Mouse (Mus musculus) kidney, postnatal 36 days (tissue): ENCODE data around the gene Mrpl9.

Experiments
- DNase-seq, 2 experiments: peaks; one replicate each; pipeline ENCODE4 v3.0.0; 2021 to 2022; ENCODE audit warnings: mixed read lengths in 2 of 2

Mrpl9 gene

GRCm38 (mm10) chr3:94442951-94443596 is at the start of gene Mrpl9:
Mrpl9 (plus strand) TSS chr3:94443318.
- DNase-seq: peak; percentile 95 to 97

GRCm38 (mm10) chr3:94396336-94396735 is 46.8 kb upstream of the Mrpl9 start:
- no peak for DNase-seq

- no peak for DNase-seq
Measured at GRCm38 (mm10) chr3:94396851-94397250, 46.3 kb upstream of the Mrpl9 start.

GRCm38 (mm10) chr3:94398217-94398616 is 44.9 kb upstream of the Mrpl9 start, which contains the start of gene Lingo4:
Lingo4 (plus strand) TSS chr3:94398517.
- DNase-seq: no peak

- peak in 1 of 2 experiments; percentile 59 for DNase-seq
Measured at GRCm38 (mm10) chr3:94398943-94399481, 44.1 kb upstream of the Mrpl9 start.

- DNase-seq: no peak
Measured at GRCm38 (mm10) chr3:94399663-94400310, 43.3 kb upstream of the Mrpl9 start.

- no peak for DNase-seq
Measured at GRCm38 (mm10) chr3:94402451-94402850, 40.7 kb upstream of the Mrpl9 start.

- no peak for DNase-seq
Measured at GRCm38 (mm10) chr3:94404366-94405054, 38.6 kb upstream of the Mrpl9 start.

GRCm38 (mm10) chr3:94405561-94405960 is 37.6 kb upstream of the Mrpl9 start:
- peak in 1 of 2 experiments; percentile 27 for DNase-seq

GRCm38 (mm10) chr3:94412530-94412929 is 30.6 kb upstream of the Mrpl9 start:
- peak in 1 of 2 experiments; percentile 39 for DNase-seq

- peak; percentile 94 to 97 for DNase-seq
Measured at GRCm38 (mm10) chr3:94413031-94413679, 30.0 kb upstream of the Mrpl9 start, which contains the start of gene Tdrkh. Tdrkh (plus strand) TSS chr3:94413273.

- DNase-seq: no peak
Measured at GRCm38 (mm10) chr3:94430980-94431379, 12.1 kb upstream of the Mrpl9 start.

GRCm38 (mm10) chr3:94434305-94434704 is 8.8 kb upstream of the Mrpl9 start:
- DNase-seq: peak in 1 of 2 experiments; percentile 20

- DNase-seq: no peak
Measured at GRCm38 (mm10) chr3:94436420-94436819, 6.7 kb upstream of the Mrpl9 start.

GRCm38 (mm10) chr3:94441182-94441581 is 1.9 kb upstream of the Mrpl9 start:
- DNase-seq: peak; percentile 16 to 42

GRCm38 (mm10) chr3:94443597-94443964 is 463 bp downstream of the Mrpl9 start, which contains the start of gene Oaz3:
Oaz3 (minus strand) TSS chr3:94443915.
- DNase-seq: no peak

GRCm38 (mm10) chr3:94449377-94449776 is 6.3 kb downstream of the Mrpl9 start:
- DNase-seq: no peak

GRCm38 (mm10) chr3:94456529-94457000 is 13.4 kb downstream of the Mrpl9 start:
- peak; percentile 83 to 89 for DNase-seq

GRCm38 (mm10) chr3:94457055-94457454 is 13.9 kb downstream of the Mrpl9 start:
- DNase-seq: no peak

GRCm38 (mm10) chr3:94459834-94460233 is 16.7 kb downstream of the Mrpl9 start:
- no peak for DNase-seq

GRCm38 (mm10) chr3:94463926-94464578 is 20.9 kb downstream of the Mrpl9 start:
- no peak for DNase-seq
